Mouse (Mus musculus) liver, adult 2 months (tissue): ENCODE data around the gene A530016L24Rik. TPM values are rescaled to one million over a fixed set of nuclear protein-coding genes. Genes with fewer than 3 reads are reported as not detected.
A peak's percentile ranks its signal among the peaks of the same experiment; 100 is the strongest.

ENCODE experiments used
- DNase-seq: peaks from one replicate; pipeline ENCODE4 v3.0.0-alpha.2; 2011; ENCODE audit warnings: low read depth, low spot score; ENCODE audit errors: extremely low read depth
- H3K27ac ChIP-seq: fragments of 200-500 bp; replicated peaks from 2 replicates; pipeline ENCODE4 v1.5.1; 2012; ENCODE audit warnings: low read depth, mild to moderate bottlenecking, control low read depth, inconsistent platforms, low read length; ENCODE audit not compliant: insufficient read depth
- H3K27me3 ChIP-seq: fragments of 200-500 bp; 2 replicates; pipeline ENCODE4 v1.6.1; 2012; ENCODE audit warnings: mild to moderate bottlenecking, moderate library complexity, low read length, inconsistent platforms; ENCODE audit not compliant: control insufficient read depth, insufficient read depth
- H3K36me3 ChIP-seq: fragments of 200-500 bp; 2 replicates; pipeline ENCODE4 v1.6.1; 2012; ENCODE audit warnings: low read length, inconsistent platforms; ENCODE audit not compliant: control insufficient read depth, insufficient read depth
- H3K4me1 ChIP-seq: fragments of 200-500 bp; 2 replicates; pipeline ENCODE4 v1.6.1; 2011; ENCODE audit warnings: low read length; ENCODE audit not compliant: control insufficient read depth, insufficient read depth
- H3K4me3 ChIP-seq: fragments of 200-500 bp; 2 replicates; pipeline ENCODE4 v1.5.1; 2011; ENCODE audit warnings: low read depth, mild to moderate bottlenecking, control low read depth, low read length, moderate library complexity; ENCODE audit not compliant: insufficient read depth
- H3K79me2 ChIP-seq: fragments of 200-500 bp; 2 replicates; pipeline ENCODE4 v1.6.1; 2012; ENCODE audit warnings: inconsistent platforms, mild to moderate bottlenecking, low read length, moderate library complexity; ENCODE audit not compliant: control insufficient read depth, insufficient read depth
- H3K9ac ChIP-seq: fragments of 200-500 bp; 2 replicates; pipeline ENCODE4 v1.6.1; 2012; ENCODE audit warnings: low read depth, mild to moderate bottlenecking, control low read depth, inconsistent platforms, low read length
- CTCF ChIP-seq: fragments of 200-500 bp; IDR thresholded peaks from 2 replicates; pipeline ENCODE4 v1.5.1; 2011; ENCODE audit warnings: low read depth, low read length, control low read depth
- POLR2A ChIP-seq: fragments of 200-500 bp; IDR thresholded peaks from 2 replicates; pipeline ENCODE4 v1.6.1; 2011; ENCODE audit warnings: low read length, control low read depth; ENCODE audit not compliant: insufficient read depth; ENCODE audit errors: extremely low read depth
- WGBS: fragments of 180-500 bp; shearing (Covaris S2); methylation state at CpG from one replicate; pipeline ENCODE4 v1.1.7; 2018; 5-methylcytosine and 5-hydroxymethylcytosine counted together
- polyA plus RNA-seq: library from polyadenylated mRNA; depleted of rRNA; stranded (reverse); fragments of >200 nt; gene quantifications from 2 replicates; pipeline ENCODE4 v1.2.3, GENCODE M21; 2012
- total RNA-seq: library from RNA; depleted of rRNA; stranded (reverse); fragments of >200 nt; gene quantifications from 2 replicates; pipeline ENCODE4 v1.2.3, GENCODE M21; 2014

The A530016L24Rik gene
- total and polyA plus RNA-seq, 2 experiments = 0.07 to 0.09 TPM

- peaks cover 8% of the 10 kb centered on the region for H3K4me1 ChIP-seq
- no peak overlapping the region for H3K4me3 ChIP-seq
- H3K9ac ChIP-seq = no peak overlapping the region
- TF ChIP-seq POLR2A (no peak), CTCF (no peak)
- 95% methylated on average over 9 of the region's 9 CpGs for WGBS
- no peaks in the 10 kb centered on the region for H3K79me2 ChIP-seq
- H3K27me3 ChIP-seq = no peaks in the 10 kb centered on the region
- H3K27ac ChIP-seq = no peak overlapping the region
- DNase-seq = no peak
- no peaks in the 10 kb centered on the region for H3K36me3 ChIP-seq
These were observed 287 bp downstream of the A530016L24Rik start for GRCm38 (mm10) chr12:112489535-112489934.

- H3K36me3 ChIP-seq = no peaks in the 10 kb centered on the region
- peak; percentile 2 for DNase-seq
- no peak for TF ChIP-seq POLR2A
- no peak for TF ChIP-seq CTCF
- H3K9ac ChIP-seq = no peak overlapping the region
- 75% methylated on average over 3 of the region's 3 CpGs for WGBS
- H3K27me3 ChIP-seq = no peaks in the 10 kb centered on the region
- H3K4me3 ChIP-seq = no peak overlapping the region
- H3K27ac ChIP-seq = no peak overlapping the region
- H3K79me2 ChIP-seq = no peaks in the 10 kb centered on the region
- H3K4me1 ChIP-seq = peaks cover 8% of the 10 kb centered on the region
These were observed 1.2 kb downstream of the A530016L24Rik start for GRCm38 (mm10) chr12:112490444-112490939.

GRCm38 (mm10) chr12:112496136-112496535, 6.9 kb downstream of the A530016L24Rik start:
- Histone ChIP-seq H3K36me3 (no peaks in the 10 kb centered on the region), H3K79me2 (no peaks in the 10 kb centered on the region), H3K27me3 (no peaks in the 10 kb centered on the region), H3K9ac (no peak overlapping the region), H3K4me3 (no peak overlapping the region), H3K4me1 (no peaks in the 10 kb centered on the region), H3K27ac (no peak overlapping the region)
- WGBS = 76% methylated on average over 5 of the region's 5 CpGs
- TF ChIP-seq CTCF (no peak), POLR2A (no peak)
- DNase-seq = peak; percentile 23

GRCm38 (mm10) chr12:112497731-112498130, 8.5 kb downstream of the A530016L24Rik start:
- H3K27me3 ChIP-seq = no peaks in the 10 kb centered on the region
- peak; percentile 34; the same call in 1 of the 2 replicates for TF ChIP-seq CTCF
- no peak for TF ChIP-seq POLR2A
- WGBS = 71% methylated on average over 8 of the region's 8 CpGs
- H3K79me2 ChIP-seq = no peaks in the 10 kb centered on the region
- no peak overlapping the region for H3K27ac ChIP-seq
- DNase-seq = no peak
- H3K4me1 ChIP-seq = no peaks in the 10 kb centered on the region
- H3K4me3 ChIP-seq = no peak overlapping the region
- no peaks in the 10 kb centered on the region for H3K36me3 ChIP-seq
- no peak overlapping the region for H3K9ac ChIP-seq

- Histone ChIP-seq H3K9ac (no peak overlapping the region), H3K4me1 (no peaks in the 10 kb centered on the region), H3K27ac (no peak overlapping the region), H3K4me3 (no peak overlapping the region), H3K36me3 (no peaks in the 10 kb centered on the region), H3K79me2 (no peaks in the 10 kb centered on the region), H3K27me3 (no peaks in the 10 kb centered on the region)
- WGBS = 27% methylated on average over 11 of the region's 11 CpGs
- TF ChIP-seq CTCF = peak; percentile 68
- TF ChIP-seq POLR2A = no peak
- DNase-seq = no peak
These were observed 9.4 kb downstream of the A530016L24Rik start for GRCm38 (mm10) chr12:112498683-112499082.

- H3K27me3 ChIP-seq = no peaks in the 10 kb centered on the region
These were observed 13.9 kb downstream of the A530016L24Rik start for GRCm38 (mm10) chr12:112503003-112503771.

More at GRCm38 (mm10) chr12:112503003-112503771, 13.9 kb downstream of the A530016L24Rik start:
- no peak overlapping the region for H3K4me3 ChIP-seq
- 19% methylated on average over 19 of the region's 19 CpGs for WGBS
- H3K9ac ChIP-seq = no peak overlapping the region
- TF ChIP-seq POLR2A = no peak
- no peak for TF ChIP-seq CTCF
- H3K27ac ChIP-seq = no peak overlapping the region
- no peaks in the 10 kb centered on the region for H3K4me1 ChIP-seq
- DNase-seq = no peak
- no peaks in the 10 kb centered on the region for H3K36me3 ChIP-seq
- H3K79me2 ChIP-seq = no peaks in the 10 kb centered on the region
